Mouse (Mus musculus): Measurements from ENCODE around the gene Hyal3. TPM values are rescaled to one million over a fixed set of nuclear protein-coding genes. Genes with fewer than 3 reads are reported as not detected.
"Not testable (repeated sequence)": the region's sequence is repeated elsewhere in the genome, so short reads cannot be mapped to it uniquely, and the experiment has no call there.

Gene Hyal3
- total and polyA plus RNA-seq, 2 experiments from 2014 or later, result 1.8 to 4.3 TPM

- 93% methylated on average over 22 of the region's 22 CpGs for WGBS
- H3K9ac ChIP-seq (replicated peaks; ENCODE audit: low read length, poor library complexity, severe bottlenecking), result no peak overlapping the region
- no peak for TF ChIP-seq CTCF (IDR thresholded peaks at IDR 0.05)
- peaks cover 15% of the 10 kb centered on the region for H3K36me3 ChIP-seq (ENCODE audit: insufficient read depth, low read length)
- H3K27me3 ChIP-seq (ENCODE audit: insufficient read depth, low read length), result no peaks in the 10 kb centered on the region
- peaks cover 20% of the 10 kb centered on the region for H3K4me1 ChIP-seq (ENCODE audit: insufficient read depth, low read length)
- no peak for ATAC-seq (ENCODE audit: low FRiP score)
- H3K27ac ChIP-seq (ENCODE audit: low read depth, low read length), result no peak overlapping the region
- H3K4me2 ChIP-seq (ENCODE audit: low read depth, low read length, poor library complexity, severe bottlenecking), result no peak overlapping the region
- DNase-seq (ENCODE audit: low spot score), result no peak
- no peaks in the 10 kb centered on the region for H3K9me3 ChIP-seq (ENCODE audit: low read length)
- H3K4me3 ChIP-seq (ENCODE audit: low read depth, low read length), result no peak overlapping the region
Observed at GRCm38 (mm10) chr9:107571534-107572326, 8.9 kb upstream of the Hyal3 start.

DNA sequence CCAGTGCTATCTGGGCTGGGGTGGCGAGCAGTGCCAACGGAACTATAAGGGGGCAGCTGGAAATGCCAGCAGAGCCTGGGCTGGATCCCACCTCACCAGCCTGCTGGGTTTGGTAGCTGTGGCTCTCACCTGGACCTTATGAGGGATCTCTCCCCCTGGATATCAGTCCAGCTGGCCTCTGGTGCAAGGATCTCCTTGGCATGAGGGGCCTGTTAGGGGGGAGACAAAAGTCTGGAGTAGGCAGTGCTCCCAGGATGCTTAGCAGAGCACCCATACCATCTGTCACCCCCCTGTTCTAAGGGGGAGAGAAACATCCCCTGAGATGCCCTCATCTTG, 8.3 kb upstream of the Hyal3 start:
- WGBS, result 100% methylated on average over 2 of the region's 2 CpGs

DNA sequence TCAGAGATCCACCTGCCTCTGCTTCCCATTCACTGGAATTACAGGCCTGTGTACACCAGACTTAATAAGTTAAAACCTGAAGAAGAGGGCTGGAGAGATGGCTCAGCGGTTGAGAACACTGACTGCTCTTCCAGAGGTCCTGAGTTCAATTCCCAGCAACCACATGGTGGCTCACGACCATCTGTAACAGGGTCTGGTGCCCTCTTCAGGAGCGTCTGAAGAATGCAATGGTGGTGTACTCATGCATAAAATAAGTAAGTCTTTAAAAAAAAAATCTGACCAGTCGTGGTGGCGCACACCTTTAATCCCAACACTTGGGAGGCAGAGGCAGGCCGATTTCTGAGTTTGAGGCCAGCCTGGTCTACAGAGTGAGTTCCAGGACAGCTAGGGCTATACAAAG, 6.8 kb upstream of the Hyal3 start:
- not testable (repeated sequence) for H3K4me3 ChIP-seq (ENCODE audit: low read depth, low read length); H3K27ac ChIP-seq (ENCODE audit: low read depth, low read length); H3K27me3 ChIP-seq (ENCODE audit: insufficient read depth, low read length); H3K9ac ChIP-seq (replicated peaks; ENCODE audit: low read length, poor library complexity, severe bottlenecking); H3K4me2 ChIP-seq (ENCODE audit: low read depth, low read length, poor library complexity, severe bottlenecking); H3K9me3 ChIP-seq (ENCODE audit: low read length); DNase-seq (ENCODE audit: low spot score); ATAC-seq (ENCODE audit: low FRiP score)
- Histone ChIP-seq H3K4me1 (ENCODE audit: insufficient read depth, low read length) (peaks cover 12% of the 10 kb centered on the region; the same call in 1 of the 2 replicates), H3K36me3 (ENCODE audit: insufficient read depth, low read length) (peaks cover 15% of the 10 kb centered on the region)
- TF ChIP-seq CTCF (IDR thresholded peaks at IDR 0.05), result 0 out of 2 replicates have a peak, but pooled peaks have one; percentile 11
- 84% methylated on average over 6 of the region's 6 CpGs for WGBS

More for the DNA sequence above, 8.3 kb upstream of the Hyal3 start:
- H3K27ac ChIP-seq (ENCODE audit: low read depth, low read length), result no peak overlapping the region
- peaks cover 20% of the 10 kb centered on the region for H3K4me1 ChIP-seq (ENCODE audit: insufficient read depth, low read length)
- no peak for DNase-seq (ENCODE audit: low spot score)
- no peak overlapping the region for H3K4me2 ChIP-seq (ENCODE audit: low read depth, low read length, poor library complexity, severe bottlenecking)
- ATAC-seq (ENCODE audit: low FRiP score), result no peak
- TF ChIP-seq CTCF (IDR thresholded peaks at IDR 0.05), result no peak
- H3K27me3 ChIP-seq (ENCODE audit: insufficient read depth, low read length), result no peaks in the 10 kb centered on the region
- peaks cover 15% of the 10 kb centered on the region for H3K36me3 ChIP-seq (ENCODE audit: insufficient read depth, low read length)
- H3K9me3 ChIP-seq (ENCODE audit: low read length), result no peaks in the 10 kb centered on the region
- no peak overlapping the region for H3K9ac ChIP-seq (replicated peaks; ENCODE audit: low read length, poor library complexity, severe bottlenecking)
- no peak overlapping the region for H3K4me3 ChIP-seq (ENCODE audit: low read depth, low read length)

GRCm38 (mm10) chr9:107575579-107576356, 4.8 kb upstream of the Hyal3 start:
- peaks cover 9% of the 10 kb centered on the region; the same call in 1 of the 2 replicates for H3K4me1 ChIP-seq (ENCODE audit: insufficient read depth, low read length)
- H3K4me3 ChIP-seq (ENCODE audit: low read depth, low read length), result no peak overlapping the region
- H3K27ac ChIP-seq (ENCODE audit: low read depth, low read length), result no peak overlapping the region
- peaks cover 14% of the 10 kb centered on the region for H3K36me3 ChIP-seq (ENCODE audit: insufficient read depth, low read length)
- no peaks in the 10 kb centered on the region for H3K9me3 ChIP-seq (ENCODE audit: low read length)
- no peaks in the 10 kb centered on the region for H3K27me3 ChIP-seq (ENCODE audit: insufficient read depth, low read length)
- no peak overlapping the region for H3K9ac ChIP-seq (replicated peaks; ENCODE audit: low read length, poor library complexity, severe bottlenecking)
- no peak for DNase-seq (ENCODE audit: low spot score)
- no peak for TF ChIP-seq CTCF (IDR thresholded peaks at IDR 0.05)
- H3K4me2 ChIP-seq (ENCODE audit: low read depth, low read length, poor library complexity, severe bottlenecking), result no peak overlapping the region
- WGBS, result 88% methylated on average over 14 of the region's 14 CpGs
- no peak for ATAC-seq (ENCODE audit: low FRiP score)

GRCm38 (mm10) chr9:107576357-107577107, 4.1 kb upstream of the Hyal3 start, which contains the start of gene Hyal1:
TSS of gene Hyal1 (plus strand) at chr9:107576927.
- Histone ChIP-seq H3K4me3 (ENCODE audit: low read depth, low read length) (no peak within 1 kb of the TSS; the same call in 1 of the 2 replicates), H3K4me1 (ENCODE audit: insufficient read depth, low read length) (0 out of 2 replicates have a peak, but pooled peaks cover 7% of the 10 kb centered on the region), H3K9ac (replicated peaks; ENCODE audit: low read length, poor library complexity, severe bottlenecking) (no peak within 1 kb of the TSS), H3K36me3 (ENCODE audit: insufficient read depth, low read length) (peaks cover 7% of the 10 kb centered on the region), H3K27me3 (ENCODE audit: insufficient read depth, low read length) (no peaks in the 10 kb centered on the region), H3K9me3 (ENCODE audit: low read length) (no peaks in the 10 kb centered on the region), H3K27ac (ENCODE audit: low read depth, low read length) (peak within 1 kb of the TSS; percentile 13), H3K4me2 (ENCODE audit: low read depth, low read length, poor library complexity, severe bottlenecking) (peak within 1 kb of the TSS; percentile 29)
- 24% methylated on average over 16 of the region's 16 CpGs for WGBS
- no peak for TF ChIP-seq CTCF (IDR thresholded peaks at IDR 0.05)
- ATAC-seq (ENCODE audit: low FRiP score), result peak; percentile 64
- DNase-seq (ENCODE audit: low spot score), result peak; percentile 79

Measured in midbrain, postnatal 0 days (tissue).